27 mouse cellular contexts compared by ENCODE assay signal in genomic region chr8:85421329-85421728, GRCm38 (mm10). TPM values are rescaled to one million over a fixed set of nuclear protein-coding genes. Genes with fewer than 3 reads are reported as not detected.
DNase-seq lines count a peak whose midpoint lies in the region; ATAC-seq and TF ChIP-seq lines count a peak whose summit lies in the region.
"Had no signal": no experiment of that assay in that cellular context is flagged by ENCODE, and none has a peak within 500 bp of the region (broad histone marks: within the 10 kb centered on the region; RNA-seq: fewer than 3 reads in every experiment).

No protein-coding gene starts in this region.

- H3K9ac ChIP-seq in heart, embryonic 15.5 days = no peak overlapping the region
- no peak overlapping the region for H3K9ac ChIP-seq in MEL (ENCODE audit: control insufficient read depth, low read depth, low read length, poor library complexity, severe bottlenecking)
- H3K9ac ChIP-seq: hindbrain, embryonic 14.5 days; limb, embryonic 13.5 days; liver, embryonic 14.5 days; lung, embryonic 15.5 days; midbrain, embryonic 13.5 days; neural tube, embryonic 13.5 days had no signal

- no peak for ATAC-seq in heart, embryonic 15.5 days (replicated peaks; ENCODE audit: insufficient number of reproducible peaks, insufficient read depth, low FRiP score, low read depth)
- ATAC-seq in megakaryocyte progenitor cell, adult 5-6 weeks (replicated peaks; ENCODE audit: poor library complexity) = 0 out of 2 replicates have a peak, but pooled peaks have one; percentile 23
- ATAC-seq: CD4-positive, CD25-positive, alpha-beta regulatory T cell, adult 4 months; forebrain, embryonic 16.5 days; intestine, postnatal 0 days; midbrain, embryonic 13.5 days had no signal

- TF ChIP-seq CTCF in lung, adult 2 months (IDR thresholded peaks at IDR 0.05; ENCODE audit: insufficient read depth, low read length) = no peak
- TF ChIP-seq CTCF in MEL (IDR thresholded peaks at IDR 0.05 in 2 of 3, conservative IDR thresholded peaks at IDR 0.05 in 1 of 3; ENCODE audit: control insufficient read depth in 1 of 3, insufficient read depth in 1 of 3, low read depth in 2 of 3, low read length in 3 of 3, poor library complexity in 1 of 3, severe bottlenecking in 1 of 3) = no peak

- TF ChIP-seq RAD21 in MEL (IDR thresholded peaks at IDR 0.05; ENCODE audit: low read depth, low read length) = no peak

- no peak overlapping the region for H3K4me3 ChIP-seq in heart, embryonic 15.5 days
- no peak overlapping the region for H3K4me3 ChIP-seq in lung, adult 2 months (replicated peaks; ENCODE audit: extremely low read depth, low read depth, low read length)
- H3K4me3 ChIP-seq in MEL (ENCODE audit: control insufficient read depth in 1 of 2, insufficient read depth in 1 of 2, low read depth in 2 of 2, low read length in 2 of 2) = no peak overlapping the region
- H3K4me3 ChIP-seq: gastrocnemius, adult 2 months; left cerebral cortex, adult 2 months; limb, embryonic 13.5 days; lung, embryonic 15.5 days; midbrain, embryonic 13.5 days; neural tube, embryonic 13.5 days had no signal

- no peak overlapping the region for H3K4me2 ChIP-seq in heart, embryonic 15.5 days
- H3K4me2 ChIP-seq: hindbrain, embryonic 14.5 days; limb, embryonic 13.5 days; lung, embryonic 15.5 days; midbrain, embryonic 13.5 days; neural tube, embryonic 13.5 days had no signal

- no peaks in the 10 kb centered on the region for H3K9me3 ChIP-seq in heart, embryonic 15.5 days (replicated peaks)
- no peaks in the 10 kb centered on the region for H3K9me3 ChIP-seq in MEL (replicated peaks; ENCODE audit: insufficient read depth, low read length)
- H3K9me3 ChIP-seq: limb, embryonic 13.5 days; lung, embryonic 15.5 days; midbrain, embryonic 13.5 days; neural tube, embryonic 13.5 days had no signal

- H3K27me3 ChIP-seq in heart, embryonic 15.5 days = no peaks in the 10 kb centered on the region
- H3K27me3 ChIP-seq in MEL (ENCODE audit: control insufficient read depth in 1 of 2, insufficient read depth in 2 of 2, low read length in 2 of 2) = no peaks in the 10 kb centered on the region
- H3K27me3 ChIP-seq: limb, embryonic 13.5 days; lung, embryonic 15.5 days; midbrain, embryonic 13.5 days; neural tube, embryonic 13.5 days had no signal

- peaks cover 26% of the 10 kb centered on the region for H3K4me1 ChIP-seq in heart, embryonic 15.5 days (replicated peaks)
- H3K4me1 ChIP-seq in lung, adult 2 months (ENCODE audit: control insufficient read depth, insufficient read depth, low read length) = peaks cover 2% of the 10 kb centered on the region; the same call in 1 of the 2 replicates
- H3K4me1 ChIP-seq in MEL (ENCODE audit: control insufficient read depth in 1 of 2, insufficient read depth in 2 of 2, low read length in 2 of 2) = peaks cover 22 to 23% of the 10 kb centered on the region in 2 experiments
- H3K4me1 ChIP-seq: lung, embryonic 15.5 days; midbrain, embryonic 13.5 days had no signal

- no peak for TF ChIP-seq EP300 in MEL (IDR thresholded peaks at IDR 0.05; ENCODE audit: low read depth in 1 of 2, low read length in 2 of 2)

- WGBS in heart, embryonic 15.5 days = 88% methylated on average over 1 of the region's 1 CpGs
- WGBS in lung, adult 2 months = 90% methylated on average over 1 of the region's 1 CpGs

- H3K79me2 ChIP-seq in MEL (ENCODE audit: control insufficient read depth, insufficient read depth, low read length, poor library complexity) = peaks cover 26% of the 10 kb centered on the region

- H3K27ac ChIP-seq in heart, embryonic 15.5 days = 0 out of 2 replicates have a peak overlapping the region, but pooled peaks have one; percentile 37
- H3K27ac ChIP-seq in MEL (ENCODE audit: control insufficient read depth, low read depth, low read length) = no peak overlapping the region
- H3K27ac ChIP-seq: gastrocnemius, adult 2 months; hindbrain, embryonic 14.5 days; left cerebral cortex, adult 2 months; limb, embryonic 13.5 days; liver, embryonic 14.5 days; lung, embryonic 15.5 days; midbrain, embryonic 13.5 days; neural tube, embryonic 13.5 days had no signal

- peaks cover 6% of the 10 kb centered on the region; the same call in 1 of the 2 replicates for H3K36me3 ChIP-seq in heart, embryonic 15.5 days
- peaks cover 21 to 36% of the 10 kb centered on the region in 2 experiments for H3K36me3 ChIP-seq in MEL (ENCODE audit: control insufficient read depth in 1 of 2, insufficient read depth in 2 of 2, low read length in 2 of 2)

- intact Hi-C loops in left cerebral cortex, postnatal 4 days (cut with DNase I) = no loop called here

- TF ChIP-seq POLR2A in lung, adult 2 months (IDR thresholded peaks at IDR 0.05; ENCODE audit: borderline replicate concordance, extremely low read depth, low read depth, low read length) = no peak
- no peak for TF ChIP-seq POLR2A in MEL (IDR thresholded peaks at IDR 0.05; ENCODE audit: control insufficient read depth in 1 of 2, insufficient read depth in 1 of 2, low read depth in 1 of 2, low read length in 2 of 2, poor library complexity in 1 of 2)

- no peak for DNase-seq in heart, adult 18-20 months
- DNase-seq in lung, postnatal 10 days = peak; percentile 23
- no peak for DNase-seq in lung, adult 2 months
- DNase-seq in MEL (ENCODE audit: low read depth, low spot score) = peak; percentile 55
- no peak for DNase-seq in thymus, postnatal 4 days
- no peak for DNase-seq in left cerebral cortex, postnatal 4 days
- DNase-seq: adrenal gland, postnatal 25 days; cerebellum, adult 2 months; cerebellum, postnatal 36 days; gastrocnemius, adult 2 months; gastrocnemius, postnatal 36 days; kidney, postnatal 25 days; lung, postnatal 36 days; thymus, adult 2 months; thymus, postnatal 36 days had no signal

TF ChIP-seq in MEL, 35 proteins besides CTCF, POLR2A, EP300 and RAD21:
- TF ChIP-seq SIN3A (IDR thresholded peaks at IDR 0.05; ENCODE audit: low read length) = no peak
- TF ChIP-seq USF1 (IDR thresholded peaks at IDR 0.05; ENCODE audit: low read depth, low read length) = peak; percentile 70
TF ChIP-seq in MEL: peak in this region for 1.

RNA-seq across cellular contexts. Expression of gene 4921524J17Rik, which starts 11.3 kb away (rescaled TPM):
- polyA plus RNA-seq in heart, embryonic 15.5 days (2015; fragmentation: Nextera tagmentation; extraction: Ambion mirVana) = 50.6 and 63.7 TPM in 2 replicates
- total RNA-seq in heart, adult 18-20 months (2021) = 10 to 100 TPM; 18.1 to 19.4 TPM
- polyA plus RNA-seq in lung, adult 2 months (2012; rRNA removed) = 4.1 and 5.5 TPM in 2 replicates
- 14.6 and 16.1 TPM in 2 replicates for total RNA-seq in MEL (2012; rRNA removed)
- 10 to 100 TPM in 1 of 2 experiments, not detected in 1; 21.9 TPM for polyA plus RNA-seq in MEL (2012; ENCODE audit: insufficient read depth in 1 of 2, insufficient read length in 2 of 2, low read depth in 1 of 2, low replicate concordance in 2 of 2, missing spikeins in 1 of 2)
- 33.6 and 42.2 TPM in 2 replicates for total RNA-seq in megakaryocyte progenitor cell, adult 5-6 weeks (2015)
- 58.3 and 61.4 TPM in 2 replicates for total RNA-seq in megakaryocyte progenitor cell, adult 5-6 weeks (2017)
- 10 to 100 TPM; 20.0 to 23.3 TPM for total RNA-seq in left cerebral cortex, postnatal 4 days (2021)

RNA-seq across cellular contexts. Expression of gene Mylk3, which starts 35.2 kb away (rescaled TPM):
- 214 and 224 TPM in 2 replicates for polyA plus RNA-seq in heart, embryonic 15.5 days (2015; fragmentation: Nextera tagmentation; extraction: Ambion mirVana)
- total RNA-seq in heart, adult 18-20 months (2021) = 100 to 1,000 TPM; 473 to 486 TPM
- 2.2 and 7.2 TPM in 2 replicates for polyA plus RNA-seq in lung, adult 2 months (2012; rRNA removed)
- 6.7 and 10.4 TPM in 2 replicates for total RNA-seq in MEL (2012; rRNA removed)
- polyA plus RNA-seq in MEL (2012; ENCODE audit: insufficient read depth in 1 of 2, insufficient read length in 2 of 2, low read depth in 1 of 2, low replicate concordance in 2 of 2, missing spikeins in 1 of 2) = 1 to 10 TPM in 1 of 2 experiments, not detected in 1; 9.5 TPM
- 2.2 and 2.8 TPM in 2 replicates for total RNA-seq in megakaryocyte progenitor cell, adult 5-6 weeks (2015)
- total RNA-seq in megakaryocyte progenitor cell, adult 5-6 weeks (2017) = 4.8 and 10.0 TPM in 2 replicates
- under 1 TPM; 0.12 to 0.20 TPM for total RNA-seq in left cerebral cortex, postnatal 4 days (2021)
- polyA plus RNA-seq: CD4-positive, CD25-positive, alpha-beta regulatory T cell, adult 4 months had no signal

Comparison
In these comparisons a context has a peak if more than half of its experiments do, and no peak if none do; other contexts are left out.
1. DNase-seq: peak in lung, postnatal 10 days (single experiment) and MEL (single experiment); none in heart, adult 18-20 months (0 of 2), lung, adult 2 months (single experiment), thymus, postnatal 4 days (single experiment) and left cerebral cortex, postnatal 4 days (single experiment).
2. RNA of gene Mylk3, which starts 35.2 kb away (total RNA-seq): 473 to 486 TPM in heart, adult 18-20 months; 6.7 to 10.4 TPM in MEL, 2.2 to 10.0 TPM in megakaryocyte progenitor cell, adult 5-6 weeks and 0.12 to 0.20 TPM in left cerebral cortex, postnatal 4 days; every median in the first group is over 10 times any median in the second.